Mouse (Mus musculus) forebrain, embryonic 11.5 days (tissue): ENCODE measurements at regions not wholly inside any gene's neighbourhood (a gene's known extent, or its start where the extent isn't known, plus 50 kb on each side); places are given as distances from the start of the nearest gene placed in this dataset.

Source experiments
- ATAC-seq: fragments of 200-750 bp; cut with Nextera tagmentation; replicated peaks from 2 replicates; pipeline ENCODE4 v1.8.0; 2017; ENCODE audit warnings: moderate TSS enrichment; ENCODE audit not compliant: low FRiP score
- DNase-seq: peaks from one replicate; pipeline ENCODE4 v3.0.0-alpha.2; 2017; ENCODE audit warnings: low spot score
- H3K27ac ChIP-seq: fragments of 300-500 bp; sonication (generic); 2 replicates; pipeline ENCODE4 v1.5.1; 2014; ENCODE audit warnings: low read depth, low read length
- H3K27me3 ChIP-seq: fragments of 300-500 bp; sonication (generic); 2 replicates; pipeline ENCODE4 v1.6.1; 2014; ENCODE audit warnings: mild to moderate bottlenecking, low read length, mixed read lengths; ENCODE audit not compliant: control insufficient read depth, insufficient read depth
- H3K36me3 ChIP-seq: fragments of 300-500 bp; sonication (generic); 2 replicates; pipeline ENCODE4 v1.6.1; 2014; ENCODE audit warnings: mild to moderate bottlenecking, low read length, moderate library complexity, mixed read lengths; ENCODE audit not compliant: control insufficient read depth, insufficient read depth
- H3K4me1 ChIP-seq: fragments of 300-500 bp; sonication (generic); replicated peaks from 2 replicates; pipeline ENCODE4 v1.6.1; 2014; ENCODE audit warnings: low read length, mixed read lengths; ENCODE audit not compliant: control insufficient read depth, insufficient read depth
- H3K4me2 ChIP-seq: fragments of 300-500 bp; sonication (generic); 2 replicates; pipeline ENCODE4 v1.6.1; 2014; ENCODE audit warnings: low read depth, mild to moderate bottlenecking, low read length, moderate library complexity, mixed read lengths; ENCODE audit not compliant: severe bottlenecking
- H3K4me3 ChIP-seq: fragments of 300-500 bp; sonication (generic); 2 replicates; pipeline ENCODE4 v1.5.1; 2014; ENCODE audit warnings: low read depth, low read length
- H3K9ac ChIP-seq: fragments of 300-500 bp; sonication (generic); 2 replicates; pipeline ENCODE4 v1.6.1; 2014; ENCODE audit warnings: low read length
- H3K9me3 ChIP-seq: fragments of 300-500 bp; sonication (generic); 2 replicates; pipeline ENCODE4 v1.6.1; 2016; ENCODE audit warnings: low read length, mixed read lengths; ENCODE audit not compliant: control insufficient read depth
- WGBS: fragments of 180-500 bp; shearing (Covaris S2); extraction: QIAGEN DNeasy Blood & Tissue Kit; methylation state at CpG from one replicate; pipeline ENCODE4 v1.1.7; 2014; 5-methylcytosine and 5-hydroxymethylcytosine counted together

DNA sequence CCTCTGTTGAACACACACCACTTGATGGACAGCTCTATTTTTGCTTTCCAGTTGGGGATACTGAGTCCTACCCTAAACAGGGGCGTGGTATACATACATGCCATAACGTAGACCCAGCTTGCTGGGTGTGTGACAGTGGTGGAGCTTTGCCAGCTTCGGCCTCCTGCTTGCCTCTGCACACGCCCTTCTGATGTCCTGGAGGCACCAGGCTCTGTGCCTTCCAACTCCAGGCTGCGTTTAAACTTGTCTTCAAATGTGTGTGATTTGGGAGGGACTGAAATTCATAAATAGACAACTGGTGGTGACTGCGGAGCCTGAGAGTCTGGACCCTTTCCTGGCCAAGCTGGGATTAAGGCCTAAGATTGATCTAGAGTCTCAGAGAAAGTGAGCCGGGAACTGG is 56.9 kb upstream of the Slc38a2 start:
- Histone ChIP-seq H3K9ac (no peak overlapping the region), H3K36me3 (no peaks in the 10 kb centered on the region), H3K27ac (no peak overlapping the region), H3K4me3 (no peak overlapping the region), H3K4me1 (no peaks in the 10 kb centered on the region), H3K4me2 (no peak overlapping the region), H3K27me3 (no peaks in the 10 kb centered on the region), H3K9me3 (no peaks in the 10 kb centered on the region)
- DNase-seq (no peak), ATAC-seq (no peak)
- WGBS: 77% methylated on average over 7 of the region's 7 CpGs

DNA sequence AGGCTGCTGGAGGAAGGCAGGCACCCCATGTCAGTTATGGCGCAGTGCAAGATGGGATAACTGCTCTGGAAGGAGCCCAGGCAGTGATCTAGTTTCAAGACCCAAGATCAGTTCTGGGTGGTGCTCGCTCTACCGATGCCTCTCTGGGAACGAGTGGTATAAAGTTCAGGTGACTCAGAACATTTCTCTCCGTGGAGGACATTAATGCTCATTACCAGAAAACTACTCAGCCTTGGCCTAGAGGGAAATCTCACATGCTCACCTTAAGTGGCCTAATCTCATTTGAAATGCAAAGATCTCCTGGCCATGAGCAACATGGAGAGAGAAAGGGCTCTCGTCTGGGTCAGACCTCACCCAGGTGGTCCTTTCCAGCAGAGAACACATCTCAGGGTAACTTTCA is 56.4 kb upstream of the Slc38a2 start:
- no peak for DNase-seq
- 77% methylated on average over 6 of the region's 6 CpGs for WGBS
- no peak overlapping the region for H3K4me2 ChIP-seq

DNA sequence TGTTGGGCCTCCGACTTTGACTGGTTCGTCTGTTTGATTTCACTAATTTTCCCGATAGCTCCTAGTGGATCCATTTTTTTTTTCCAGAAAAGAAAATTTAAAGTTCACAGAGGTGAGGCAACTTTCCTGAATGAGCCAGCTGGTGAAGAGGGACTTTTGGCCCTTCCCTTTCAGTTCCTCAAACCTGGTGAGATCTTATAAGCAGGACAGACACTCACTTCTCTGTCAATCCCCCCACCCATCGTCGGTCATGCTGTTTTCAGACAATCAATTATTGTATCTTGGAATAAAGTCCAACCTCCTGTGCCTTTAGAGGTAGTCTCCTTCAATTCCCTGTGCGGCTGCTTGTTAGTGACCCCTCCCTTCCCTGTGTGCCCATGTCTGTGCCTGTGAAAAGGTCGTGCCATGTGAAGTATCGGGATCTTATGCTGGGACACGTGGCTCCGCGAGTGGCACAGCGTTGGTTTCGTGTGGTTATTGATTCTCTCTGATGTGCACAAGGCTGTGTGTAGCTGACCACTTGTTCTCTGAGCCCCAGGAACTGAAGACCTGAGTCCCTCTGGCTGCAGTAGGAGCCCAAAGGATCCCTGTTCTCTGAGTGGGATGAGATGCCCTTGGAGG is 55.9 kb upstream of the Slc38a2 start:
- WGBS: 85% methylated on average over 13 of the region's 13 CpGs
- Histone ChIP-seq H3K36me3 (no peaks in the 10 kb centered on the region), H3K9ac (no peak overlapping the region), H3K4me1 (no peaks in the 10 kb centered on the region), H3K4me3 (no peak overlapping the region), H3K27me3 (no peaks in the 10 kb centered on the region), H3K9me3 (no peaks in the 10 kb centered on the region), H3K27ac (no peak overlapping the region), H3K4me2 (no peak overlapping the region)
- no peak for DNase-seq
- ATAC-seq: no peak

More for the DNA sequence above, 56.4 kb upstream of the Slc38a2 start:
- Histone ChIP-seq H3K4me3 (no peak overlapping the region), H3K27me3 (no peaks in the 10 kb centered on the region), H3K36me3 (no peaks in the 10 kb centered on the region), H3K27ac (no peak overlapping the region), H3K4me1 (no peaks in the 10 kb centered on the region), H3K9me3 (no peaks in the 10 kb centered on the region), H3K9ac (no peak overlapping the region)
- ATAC-seq: no peak

DNA sequence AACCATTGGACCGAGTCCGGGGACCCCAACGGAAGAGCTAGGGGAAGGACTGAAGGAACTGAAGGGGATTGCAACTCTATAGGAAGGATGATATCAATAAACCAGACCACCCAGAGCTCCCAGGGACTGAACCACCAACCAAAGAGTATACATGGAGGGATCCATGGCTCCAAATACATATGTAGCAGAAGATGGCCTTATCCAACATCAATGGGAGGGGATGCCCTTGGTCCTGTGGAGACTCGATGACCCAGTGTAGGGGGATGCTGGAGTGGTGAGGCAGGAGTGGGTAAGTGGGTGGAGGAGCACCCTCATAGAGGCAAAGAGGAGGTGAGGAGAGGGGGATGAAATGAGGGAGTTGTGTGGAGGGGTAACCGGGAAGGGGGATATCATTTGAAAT is 54.5 kb upstream of the Slc38a2 start:
- no peak for ATAC-seq

DNA sequence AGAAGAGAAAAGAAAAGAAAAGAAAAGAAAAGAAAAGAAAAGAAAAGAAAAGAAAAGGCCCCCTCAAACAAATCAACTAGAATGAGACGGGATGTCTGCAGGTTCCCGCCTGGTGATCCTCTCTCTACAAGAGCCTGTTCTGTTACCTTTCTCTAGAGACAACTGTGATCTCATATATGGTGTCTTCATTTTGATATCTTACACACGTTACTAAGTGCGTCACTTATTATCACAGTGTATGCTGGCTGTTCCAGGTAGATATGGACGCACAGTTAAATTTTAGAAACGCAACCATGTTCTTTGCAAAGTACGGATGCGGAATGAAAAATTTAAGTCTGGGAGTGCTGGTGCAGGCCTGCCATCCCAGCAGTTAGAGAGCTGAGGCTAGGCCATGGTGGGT is 53.2 kb upstream of the Slc38a2 start:
- no peaks in the 10 kb centered on the region for H3K9me3 ChIP-seq
- H3K4me1 ChIP-seq: no peaks in the 10 kb centered on the region
- no peak overlapping the region for H3K27ac ChIP-seq
- H3K4me2 ChIP-seq: no peak overlapping the region
- H3K36me3 ChIP-seq: no peaks in the 10 kb centered on the region
- H3K27me3 ChIP-seq: no peaks in the 10 kb centered on the region
- ATAC-seq (no peak), DNase-seq (no peak)
- H3K4me3 ChIP-seq: no peak overlapping the region
- WGBS: 94% methylated on average over 8 of the region's 8 CpGs
- no peak overlapping the region for H3K9ac ChIP-seq

More for the DNA sequence above, 54.5 kb upstream of the Slc38a2 start:
- Histone ChIP-seq H3K4me2 (no peak overlapping the region), H3K4me1 (no peaks in the 10 kb centered on the region), H3K9me3 (no peaks in the 10 kb centered on the region), H3K36me3 (no peaks in the 10 kb centered on the region), H3K27ac (no peak overlapping the region), H3K27me3 (no peaks in the 10 kb centered on the region), H3K4me3 (no peak overlapping the region), H3K9ac (no peak overlapping the region)
- WGBS: 89% methylated on average over 5 of the region's 5 CpGs
- DNase-seq: no peak

DNA sequence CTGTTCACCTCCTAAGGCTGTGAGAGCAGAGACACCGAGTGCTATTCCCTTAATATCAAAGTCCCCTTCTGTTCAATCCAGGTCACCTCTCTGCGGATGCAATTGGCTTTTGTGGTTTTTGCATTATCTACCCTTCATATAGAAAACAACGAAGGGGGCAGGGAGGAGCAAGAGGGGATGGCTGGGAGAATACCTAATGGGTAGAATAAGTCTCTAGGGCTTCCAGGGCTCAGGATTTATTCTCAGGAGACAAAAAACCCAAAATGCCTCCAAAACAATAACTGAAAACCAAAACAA is 52.5 kb upstream of the Slc38a2 start:
- no peak overlapping the region for H3K4me3 ChIP-seq
- ATAC-seq (no peak), DNase-seq (no peak)
- no peaks in the 10 kb centered on the region for H3K36me3 ChIP-seq
- H3K9ac ChIP-seq: no peak overlapping the region
- 83% methylated on average over 3 of the region's 3 CpGs for WGBS
- H3K4me1 ChIP-seq: no peaks in the 10 kb centered on the region
- H3K27ac ChIP-seq: no peak overlapping the region
- H3K9me3 ChIP-seq: no peaks in the 10 kb centered on the region
- no peak overlapping the region for H3K4me2 ChIP-seq
- no peaks in the 10 kb centered on the region for H3K27me3 ChIP-seq

DNA sequence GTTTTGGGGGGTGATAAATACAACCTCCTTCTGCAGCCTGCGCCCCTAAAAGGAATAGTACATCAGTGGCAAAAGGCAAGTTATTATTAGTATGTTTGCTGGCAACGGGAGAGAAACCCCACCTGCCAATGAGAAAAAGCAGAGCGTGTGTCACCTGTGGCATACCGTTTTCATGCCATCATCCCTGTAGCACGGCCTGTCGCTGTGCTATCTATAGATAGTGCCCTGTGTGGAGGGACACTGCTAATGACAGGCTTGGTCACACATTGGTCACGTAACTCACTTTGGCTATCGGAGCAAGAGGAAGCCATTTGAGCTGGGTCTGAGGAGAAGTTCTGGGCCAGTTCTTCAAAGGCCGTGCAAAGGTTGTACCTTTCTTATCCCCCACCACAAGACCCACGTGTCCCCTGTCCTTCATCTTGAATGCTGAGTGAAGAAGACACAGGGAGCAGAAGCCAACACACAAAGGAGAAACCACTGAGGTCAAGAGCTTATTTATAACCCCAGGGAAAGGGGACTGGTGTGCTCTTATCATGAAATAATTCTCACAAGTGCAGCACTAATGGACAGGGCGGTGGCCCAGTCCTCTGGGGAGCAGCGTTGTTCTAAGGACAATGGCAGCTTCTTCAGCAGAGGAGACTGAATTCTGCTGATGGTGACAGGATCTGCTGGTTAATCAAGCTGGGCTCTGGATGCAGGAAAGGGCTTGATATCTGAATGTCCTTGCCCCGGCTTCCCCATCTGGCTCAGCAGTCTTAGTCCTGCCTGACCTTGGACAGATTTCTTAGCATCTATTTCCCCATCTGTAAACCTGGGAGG is 51.9 kb upstream of the Slc38a2 start:
- no peak for DNase-seq
- ATAC-seq: no peak

DNA sequence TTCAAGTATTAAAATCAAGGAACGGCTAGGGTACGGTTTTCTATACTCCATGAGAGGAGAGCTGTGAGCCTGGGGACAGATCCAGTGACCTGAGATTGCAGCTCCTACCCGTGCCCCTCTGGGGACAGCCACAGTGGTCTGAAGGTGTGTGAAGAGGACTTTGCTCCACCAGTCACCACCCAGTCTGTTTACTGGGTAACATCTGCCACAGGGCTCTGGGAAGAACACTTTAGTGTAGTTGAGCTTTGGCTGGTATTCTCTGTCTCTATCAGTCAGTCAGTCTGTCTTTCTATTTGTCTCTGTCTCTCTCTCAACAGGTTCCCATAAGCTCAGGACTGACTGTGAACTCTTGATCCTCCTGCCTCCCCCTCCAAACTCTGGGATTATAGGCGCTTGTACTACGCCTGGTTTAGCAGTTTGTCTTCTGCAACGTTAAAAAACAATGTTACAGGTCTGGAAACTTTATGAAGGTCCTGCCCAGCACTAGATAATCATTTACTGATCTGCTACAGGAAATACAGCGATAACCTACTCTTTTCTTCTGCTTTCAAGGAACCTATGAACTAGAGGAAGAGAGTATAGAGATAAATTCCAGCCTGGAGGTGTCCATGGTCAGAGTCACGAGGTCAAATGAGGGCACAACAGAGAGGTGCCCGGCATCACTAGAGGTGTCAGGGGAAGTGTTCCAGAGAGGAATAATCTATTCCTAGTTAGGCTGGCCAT is 50.2 kb upstream of the Slc38a2 start:
- Histone ChIP-seq H3K4me3 (no peak overlapping the region), H3K27me3 (no peaks in the 10 kb centered on the region), H3K9ac (no peak overlapping the region), H3K27ac (no peak overlapping the region), H3K36me3 (no peaks in the 10 kb centered on the region), H3K4me2 (no peak overlapping the region), H3K9me3 (no peaks in the 10 kb centered on the region), H3K4me1 (no peaks in the 10 kb centered on the region)
- ATAC-seq (no peak), DNase-seq (no peak)
- 88% methylated on average over 9 of the region's 9 CpGs for WGBS

More for the DNA sequence above, 51.9 kb upstream of the Slc38a2 start:
- H3K4me1 ChIP-seq: no peaks in the 10 kb centered on the region
- no peak overlapping the region for H3K4me3 ChIP-seq
- H3K9me3 ChIP-seq: no peaks in the 10 kb centered on the region
- H3K9ac ChIP-seq: no peak overlapping the region
- WGBS: 92% methylated on average over 13 of the region's 13 CpGs
- H3K27me3 ChIP-seq: no peaks in the 10 kb centered on the region
- H3K36me3 ChIP-seq: no peaks in the 10 kb centered on the region
- H3K27ac ChIP-seq: no peak overlapping the region
- H3K4me2 ChIP-seq: no peak overlapping the region
